Mouse (Mus musculus): ENCODE results near the gene Lrrc4b.

Gene Lrrc4b

GRCm38 (mm10) chr7:44428968-44429521 is at the start of gene Lrrc4b:
Lrrc4b (plus strand) TSS chr7:44429018.
- no peak for DNase-seq (ENCODE audit: low spot score)

GRCm38 (mm10) chr7:44382541-44382940 is 46.3 kb upstream of the Lrrc4b start:
- DNase-seq (ENCODE audit: low spot score): no peak

- DNase-seq (ENCODE audit: low spot score): no peak
Measured at GRCm38 (mm10) chr7:44383980-44384715, 44.7 kb upstream of the Lrrc4b start, which contains the start of gene Syt3. Syt3 (plus strand) TSS chr7:44384102.

GRCm38 (mm10) chr7:44384716-44385059 is 44.1 kb upstream of the Lrrc4b start:
- no peak for DNase-seq (ENCODE audit: low spot score)

- no peak for DNase-seq (ENCODE audit: low spot score)
Measured at GRCm38 (mm10) chr7:44385720-44386119, 43.1 kb upstream of the Lrrc4b start, which contains the start of gene 1700008O03Rik. 1700008O03Rik (minus strand) TSS chr7:44385820.

- DNase-seq (ENCODE audit: low spot score): no peak
Measured at GRCm38 (mm10) chr7:44391831-44392230, 37.0 kb upstream of the Lrrc4b start.

- no peak for DNase-seq (ENCODE audit: low spot score)
Measured at GRCm38 (mm10) chr7:44392341-44392740, 36.5 kb upstream of the Lrrc4b start.

GRCm38 (mm10) chr7:44393284-44393683 is 35.5 kb upstream of the Lrrc4b start:
- DNase-seq (ENCODE audit: low spot score): no peak

- DNase-seq (ENCODE audit: low spot score): no peak
Measured at GRCm38 (mm10) chr7:44398570-44398969, 30.2 kb upstream of the Lrrc4b start.

- no peak for DNase-seq (ENCODE audit: low spot score)
Measured at GRCm38 (mm10) chr7:44401673-44402072, 27.1 kb upstream of the Lrrc4b start.

- peak; percentile 90 for DNase-seq (ENCODE audit: low spot score)
Measured at GRCm38 (mm10) chr7:44405346-44406014, 23.3 kb upstream of the Lrrc4b start.

GRCm38 (mm10) chr7:44406015-44406355 is 22.8 kb upstream of the Lrrc4b start:
- DNase-seq (ENCODE audit: low spot score): no peak

GRCm38 (mm10) chr7:44411144-44411543 is 17.7 kb upstream of the Lrrc4b start:
- DNase-seq (ENCODE audit: low spot score): no peak

GRCm38 (mm10) chr7:44413307-44413706 is 15.5 kb upstream of the Lrrc4b start:
- DNase-seq (ENCODE audit: low spot score): no peak

GRCm38 (mm10) chr7:44427666-44428065 is 1.2 kb upstream of the Lrrc4b start:
- no peak for DNase-seq (ENCODE audit: low spot score)

- DNase-seq (ENCODE audit: low spot score): no peak
Measured at GRCm38 (mm10) chr7:44428171-44428950, 457 bp upstream of the Lrrc4b start.

GRCm38 (mm10) chr7:44429534-44430488 is 993 bp downstream of the Lrrc4b start:
- no peak for DNase-seq (ENCODE audit: low spot score)

- DNase-seq (ENCODE audit: low spot score): no peak
Measured at GRCm38 (mm10) chr7:44432550-44432949, 3.7 kb downstream of the Lrrc4b start.

GRCm38 (mm10) chr7:44433371-44433770 is 4.6 kb downstream of the Lrrc4b start:
- DNase-seq (ENCODE audit: low spot score): no peak

- no peak for DNase-seq (ENCODE audit: low spot score)
Measured at GRCm38 (mm10) chr7:44434089-44434488, 5.3 kb downstream of the Lrrc4b start.

- no peak for DNase-seq (ENCODE audit: low spot score)
Measured at GRCm38 (mm10) chr7:44435796-44436195, 7.0 kb downstream of the Lrrc4b start.

Data from ovary, adult 18-20 months (tissue).